Mouse (Mus musculus) ES-Bruce4 (cell line): Measurements from ENCODE around the gene Prkar1b. TPM values are rescaled to one million over a fixed set of nuclear protein-coding genes. Genes with fewer than 3 reads are reported as not detected.

Experiments used
- H3K27ac ChIP-seq: 2 replicates; pipeline ENCODE4 v1.5.1; 2012; ENCODE audit warnings: low read length, inconsistent platforms; ENCODE audit not compliant: insufficient read depth
- H3K27me3 ChIP-seq: 2 replicates; pipeline ENCODE4 v1.6.1; 2012; ENCODE audit warnings: mild to moderate bottlenecking, low read length, inconsistent platforms; ENCODE audit not compliant: control insufficient read depth, poor library complexity, insufficient read depth, severe bottlenecking
- H3K36me3 ChIP-seq: 2 replicates; pipeline ENCODE4 v1.6.1; 2012; ENCODE audit warnings: inconsistent platforms, mild to moderate bottlenecking, low read length, moderate library complexity; ENCODE audit not compliant: control insufficient read depth, poor library complexity, insufficient read depth, severe bottlenecking
- H3K4me1 ChIP-seq: one replicate; pipeline ENCODE4 v1.8.1; 2011; ENCODE audit warnings: low read length; ENCODE audit not compliant: control insufficient read depth, insufficient read depth
- H3K4me3 ChIP-seq: 2 replicates; pipeline ENCODE4 v1.5.1; 2011; ENCODE audit warnings: low read depth, mild to moderate bottlenecking, low read length
- H3K9ac ChIP-seq: 2 replicates; pipeline ENCODE4 v1.6.1; 2012; ENCODE audit warnings: low read depth, mild to moderate bottlenecking, inconsistent platforms; ENCODE audit not compliant: poor library complexity, severe bottlenecking
- H3K9me3 ChIP-seq: replicated peaks from 2 replicates; pipeline ENCODE4 v1.6.1; 2012; ENCODE audit warnings: mild to moderate bottlenecking, low read length, inconsistent platforms; ENCODE audit not compliant: control insufficient read depth, poor library complexity, insufficient read depth, severe bottlenecking
- CTCF ChIP-seq: IDR thresholded peaks from one replicate; pipeline ENCODE4 v1.8.1; 2011; ENCODE audit warnings: low read depth, low read length
- EP300 ChIP-seq: IDR thresholded peaks from 2 replicates; pipeline ENCODE4 v1.6.1; 2011; ENCODE audit warnings: low read depth, low read length; ENCODE audit not compliant: insufficient read depth
- POLR2A ChIP-seq: IDR thresholded peaks from one replicate; pipeline ENCODE4 v1.8.1; 2011; ENCODE audit warnings: low read length; ENCODE audit not compliant: insufficient read depth
- polyA plus RNA-seq: library from polyadenylated mRNA; stranded (reverse); fragments of >200 nt; gene quantifications from 2 replicates; pipeline ENCODE4 v1.2.4, GENCODE M21; 2011; ENCODE audit warnings: low read depth; ENCODE audit not compliant: missing spikeins, insufficient read depth, insufficient read length

Gene Prkar1b
- polyA plus RNA-seq, 1 experiment: 8.2 TPM

DNA sequence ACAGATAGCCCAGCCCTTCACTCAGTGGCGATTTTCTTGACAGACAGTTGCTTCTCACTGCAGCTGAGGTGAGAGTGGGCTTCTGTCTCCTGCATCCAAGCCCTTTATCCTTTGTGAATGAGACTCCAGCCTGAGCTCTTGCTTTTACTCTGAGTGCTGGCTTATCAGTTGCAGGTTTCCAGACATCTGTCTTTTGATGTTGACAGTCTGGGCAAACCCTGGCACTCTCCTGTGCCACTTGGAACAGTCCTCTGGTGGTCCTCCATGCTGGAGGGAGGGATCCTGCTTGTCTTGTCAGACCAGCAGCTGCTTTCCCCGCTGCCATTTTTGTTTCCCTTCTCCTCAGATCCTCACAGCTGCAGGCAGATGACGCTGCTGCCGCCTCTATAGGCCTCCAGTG lies 22.1 kb upstream of the Prkar1b start:
- Histone ChIP-seq H3K4me3 (no peak overlapping the region), H3K27me3 (no peaks in the 10 kb centered on the region), H3K36me3 (peaks cover 12% of the 10 kb centered on the region), H3K9ac (no peak overlapping the region), H3K4me1 (peaks cover 1% of the 10 kb centered on the region), H3K27ac (no peak overlapping the region), H3K9me3 (no peaks in the 10 kb centered on the region)
- TF ChIP-seq POLR2A (no peak), CTCF (no peak), EP300 (no peak)

DNA sequence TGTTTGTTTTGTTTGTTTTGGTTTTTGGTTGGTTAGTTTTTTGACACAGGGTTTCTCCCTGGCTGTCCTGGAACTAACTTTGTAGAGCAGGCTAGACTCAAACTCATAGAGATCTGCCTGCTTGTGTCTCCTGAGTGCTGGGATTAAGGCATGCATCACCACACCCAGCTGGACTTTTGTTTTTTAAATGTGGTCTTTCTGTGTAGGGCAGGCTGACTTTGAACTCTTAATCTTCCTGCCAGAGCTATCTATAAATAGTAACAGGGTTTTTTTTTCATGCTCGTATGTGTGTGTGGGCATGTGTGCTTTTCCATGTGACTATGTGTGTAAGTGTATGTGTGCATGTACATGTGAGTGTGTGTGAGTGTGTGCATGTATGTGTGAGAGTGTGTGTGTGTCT lies 17.7 kb upstream of the Prkar1b start:
- TF ChIP-seq POLR2A: no peak
- no peak for TF ChIP-seq CTCF
- no peak for TF ChIP-seq EP300
- no peaks in the 10 kb centered on the region for H3K27me3 ChIP-seq
- H3K4me1 ChIP-seq: peaks cover 6% of the 10 kb centered on the region
- H3K4me3 ChIP-seq: no peak overlapping the region
- H3K9ac ChIP-seq: no peak overlapping the region
- H3K36me3 ChIP-seq: peaks cover 11% of the 10 kb centered on the region; the same call in 1 of the 2 replicates
- no peaks in the 10 kb centered on the region for H3K9me3 ChIP-seq
- peak overlapping the region; percentile 91 for H3K27ac ChIP-seq

DNA sequence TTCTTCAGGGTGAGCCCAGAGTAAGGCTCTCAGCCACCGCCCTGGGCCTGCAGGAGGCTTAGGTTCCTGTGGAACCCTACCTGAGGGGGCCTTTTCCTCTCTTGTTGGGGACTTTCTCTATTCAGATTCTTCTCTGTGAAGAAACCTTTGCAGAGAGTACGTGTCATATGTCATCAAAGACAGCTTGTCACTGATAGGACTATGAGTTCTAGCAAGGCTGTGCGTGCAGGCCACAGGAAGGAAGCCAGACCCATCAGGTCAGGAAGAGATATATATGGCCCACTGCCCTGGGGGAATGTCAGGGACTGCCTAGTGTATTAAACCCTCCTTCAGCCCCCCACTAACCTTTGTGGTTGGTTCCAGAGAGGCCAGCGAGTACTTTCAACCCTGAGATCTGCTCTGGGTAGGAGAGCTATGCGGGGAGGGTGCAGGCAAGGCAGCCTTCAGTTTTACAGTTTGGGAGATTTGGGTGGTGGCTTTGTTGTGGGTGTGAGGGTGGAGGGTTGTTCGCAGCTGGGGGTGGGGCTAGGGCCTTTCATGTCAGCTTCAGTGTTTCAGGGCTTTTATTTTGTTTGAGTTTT lies 17.1 kb upstream of the Prkar1b start:
- Histone ChIP-seq H3K9me3 (no peaks in the 10 kb centered on the region), H3K36me3 (peaks cover 11% of the 10 kb centered on the region; the same call in 1 of the 2 replicates), H3K4me1 (peaks cover 6% of the 10 kb centered on the region), H3K4me3 (no peak overlapping the region), H3K27ac (peak overlapping the region; percentile 79), H3K27me3 (no peaks in the 10 kb centered on the region), H3K9ac (no peak overlapping the region)
- TF ChIP-seq CTCF: no peak
- no peak for TF ChIP-seq EP300
- no peak for TF ChIP-seq POLR2A

DNA sequence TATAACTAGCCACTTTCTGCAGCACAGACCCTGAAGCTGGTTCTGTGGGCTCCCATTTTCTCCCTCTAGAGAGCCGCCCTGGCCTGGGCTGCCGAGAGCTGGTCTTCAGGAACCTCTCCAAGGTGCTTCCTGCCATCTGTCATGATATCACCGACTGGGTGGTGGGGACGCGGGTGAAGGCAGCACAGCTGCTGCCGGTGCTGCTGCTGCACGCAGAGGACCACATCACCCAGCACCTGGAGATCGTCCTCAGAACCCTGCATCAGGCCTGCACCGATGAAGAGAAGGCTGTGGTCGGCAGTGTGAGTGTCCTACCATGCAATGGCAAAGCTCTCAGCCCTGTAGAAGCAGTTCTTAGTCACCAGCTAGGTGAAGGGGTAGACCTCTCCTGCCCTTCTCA lies 11.8 kb upstream of the Prkar1b start:
- TF ChIP-seq POLR2A: no peak
- no peak for TF ChIP-seq CTCF
- no peak for TF ChIP-seq EP300
- H3K36me3 ChIP-seq: 0 out of 2 replicates have a peak, but pooled peaks cover 2% of the 10 kb centered on the region
- H3K4me1 ChIP-seq: peaks cover 2% of the 10 kb centered on the region
- H3K27me3 ChIP-seq: no peaks in the 10 kb centered on the region
- H3K4me3 ChIP-seq: no peak overlapping the region
- H3K9me3 ChIP-seq: no peaks in the 10 kb centered on the region
- no peak overlapping the region for H3K27ac ChIP-seq
- no peak overlapping the region for H3K9ac ChIP-seq

DNA sequence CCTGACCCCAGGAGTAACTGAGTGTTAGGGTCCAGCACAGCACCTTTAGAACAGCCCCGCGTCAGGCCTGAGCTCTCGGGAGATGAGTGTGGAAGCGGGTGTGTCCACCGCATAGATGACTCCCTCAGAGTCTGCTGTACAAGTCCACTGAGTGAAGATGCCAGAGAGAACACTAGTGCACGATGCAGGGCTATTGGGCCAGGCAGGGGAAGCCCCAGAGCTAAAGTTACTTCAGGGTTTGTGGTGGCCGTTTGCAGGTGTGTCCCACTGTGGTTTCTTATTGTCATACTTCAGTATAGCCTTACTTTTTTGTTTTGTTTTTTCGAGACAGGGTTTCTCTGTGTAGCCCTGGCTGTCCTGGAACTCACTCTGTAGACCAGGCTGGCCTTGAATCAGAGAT lies 11.1 kb upstream of the Prkar1b start:
- H3K9ac ChIP-seq: no peak overlapping the region
- no peaks in the 10 kb centered on the region for H3K27me3 ChIP-seq
- 0 out of 2 replicates have a peak, but pooled peaks cover 3% of the 10 kb centered on the region for H3K36me3 ChIP-seq

DNA sequence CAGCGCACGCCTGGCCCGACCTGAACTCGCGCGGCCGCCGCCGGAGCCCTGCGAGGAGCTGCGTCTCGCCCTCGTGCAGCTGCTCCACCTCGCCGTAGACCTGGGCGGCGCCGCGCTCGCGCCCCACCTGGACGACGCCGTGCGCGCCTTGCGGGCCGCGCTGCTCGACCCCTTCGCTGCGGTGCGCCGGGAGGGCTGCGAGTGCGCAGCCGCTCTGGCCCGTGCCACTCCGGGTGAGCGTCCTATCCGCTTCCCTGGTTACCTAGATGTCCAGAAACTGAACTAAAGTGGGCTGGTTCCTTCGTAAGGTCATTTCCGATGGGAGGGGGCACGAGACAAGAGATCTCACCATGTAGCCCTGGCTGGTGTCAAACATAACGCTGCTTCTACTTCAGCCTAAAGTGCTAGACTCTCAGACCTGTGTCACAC lies 816 bp upstream of the Prkar1b start:
- H3K9ac ChIP-seq: peak overlapping the region; percentile 80
- peak overlapping the region; percentile 66 for H3K4me3 ChIP-seq
- H3K36me3 ChIP-seq: peaks cover 3% of the 10 kb centered on the region; the same call in 1 of the 2 replicates
- H3K27me3 ChIP-seq: no peaks in the 10 kb centered on the region
- no peaks in the 10 kb centered on the region for H3K4me1 ChIP-seq
- no peak overlapping the region for H3K27ac ChIP-seq
- TF ChIP-seq CTCF (no peak), POLR2A (no peak), EP300 (no peak)
- no peaks in the 10 kb centered on the region for H3K9me3 ChIP-seq

More for the DNA sequence above, 11.1 kb upstream of the Prkar1b start:
- Histone ChIP-seq H3K4me1 (no peaks in the 10 kb centered on the region), H3K4me3 (no peak overlapping the region), H3K27ac (no peak overlapping the region), H3K9me3 (no peaks in the 10 kb centered on the region)
- TF ChIP-seq POLR2A (no peak), CTCF (no peak), EP300 (no peak)
